11 mouse cellular contexts compared by ENCODE assay signal in genomic region chr11:95012075-95012474, GRCm38 (mm10). TPM values are rescaled to one million over a fixed set of nuclear protein-coding genes. Genes with fewer than 3 reads are reported as not detected.
DNase-seq lines count a peak whose midpoint lies in the region; ATAC-seq lines count a peak whose summit lies in the region.
"Had no signal": no experiment of that assay in that cellular context is flagged by ENCODE, and none has a peak within 500 bp of the region (broad histone marks: within the 10 kb centered on the region; RNA-seq: fewer than 3 reads in every experiment).

No protein-coding gene starts in this region.

- ATAC-seq in hindbrain, embryonic 15.5 days (ENCODE audit: low FRiP score, low read depth) = no peak
- ATAC-seq: inflammation-experienced regulatory T-cells, adult 6 months had no signal

- 44% methylated on average over 3 of the region's 3 CpGs for WGBS in hindbrain, embryonic 15.5 days
- WGBS in midbrain, embryonic 10.5 days = 67% methylated on average over 3 of the region's 3 CpGs

- no peaks in the 10 kb centered on the region for H3K27me3 ChIP-seq in hindbrain, embryonic 15.5 days
- H3K27me3 ChIP-seq in midbrain, embryonic 10.5 days (ENCODE audit: low read depth, poor library complexity, severe bottlenecking) = no peaks in the 10 kb centered on the region

- peak overlapping the region; percentile 76 for H3K4me3 ChIP-seq in hindbrain, embryonic 15.5 days
- peak overlapping the region; percentile 93 for H3K4me3 ChIP-seq in midbrain, embryonic 10.5 days

- H3K4me2 ChIP-seq in hindbrain, embryonic 15.5 days = peak overlapping the region; percentile 92

- intact Hi-C loops in heart, postnatal 14 days (cut with DNase I) = no loop called here

- H3K4me1 ChIP-seq in hindbrain, embryonic 15.5 days (replicated peaks) = peaks cover 65% of the 10 kb centered on the region
- H3K4me1 ChIP-seq in midbrain, embryonic 10.5 days = peaks cover 63% of the 10 kb centered on the region

- H3K36me3 ChIP-seq in hindbrain, embryonic 15.5 days = peaks cover 20% of the 10 kb centered on the region; the same call in 1 of the 2 replicates
- H3K36me3 ChIP-seq in midbrain, embryonic 10.5 days = peaks cover 44% of the 10 kb centered on the region

- peak overlapping the region; percentile 95 for H3K27ac ChIP-seq in hindbrain, embryonic 15.5 days (replicated peaks)
- H3K27ac ChIP-seq in midbrain, embryonic 10.5 days (replicated peaks) = peak overlapping the region; percentile 97

- DNase-seq in spleen, adult 12 weeks (ENCODE audit: low spot score) = peak; percentile 62
- DNase-seq in spleen, adult 18-20 months = no peak
- no peak for DNase-seq in midbrain, embryonic 10.5 days (ENCODE audit: low spot score)
- DNase-seq in embryo, embryonic 10.5 days (ENCODE audit: low spot score) = no peak
- no peak for DNase-seq in T-cell, adult 2 months (ENCODE audit: low spot score)
- no peak for DNase-seq in left cerebral cortex, adult 11 months (ENCODE audit: low spot score)
- DNase-seq in heart, postnatal 14 days = no peak
- DNase-seq: cerebellum, postnatal 36 days had no signal

- H3K9me3 ChIP-seq in hindbrain, embryonic 15.5 days = no peaks in the 10 kb centered on the region
- no peaks in the 10 kb centered on the region for H3K9me3 ChIP-seq in midbrain, embryonic 10.5 days (replicated peaks)

- H3K9ac ChIP-seq in hindbrain, embryonic 15.5 days = peak overlapping the region; percentile 93

RNA-seq across cellular contexts. Expression of gene Samd14, which starts 2.4 kb away (rescaled TPM):
- polyA plus RNA-seq in hindbrain, embryonic 15.5 days (2015; fragmentation: Nextera tagmentation; extraction: Ambion mirVana) = 146 and 176 TPM in 2 replicates
- polyA plus RNA-seq in midbrain, embryonic 10.5 days (2016; fragmentation: Nextera tagmentation; extraction: Ambion mirVana) = 40.8 and 58.6 TPM in 2 replicates
- total RNA-seq in heart, postnatal 14 days (2021) = 1 to 10 TPM; 2.2 TPM

RNA-seq across cellular contexts. Expression of gene Ppp1r9b, which starts 21.2 kb away (rescaled TPM):
- 20.7 and 21.4 TPM in 2 replicates for polyA plus RNA-seq in hindbrain, embryonic 15.5 days (2015; fragmentation: Nextera tagmentation; extraction: Ambion mirVana)
- 8.6 and 9.0 TPM in 2 replicates for polyA plus RNA-seq in midbrain, embryonic 10.5 days (2016; fragmentation: Nextera tagmentation; extraction: Ambion mirVana)
- total RNA-seq in heart, postnatal 14 days (2021) = 10 to 100 TPM; 50.5 to 52.1 TPM

RNA-seq across cellular contexts. Expression of gene Pdk2, which starts 29.1 kb away (rescaled TPM):
- polyA plus RNA-seq in hindbrain, embryonic 15.5 days (2015; fragmentation: Nextera tagmentation; extraction: Ambion mirVana) = 26.2 and 33.4 TPM in 2 replicates
- 9.7 and 15.3 TPM in 2 replicates for polyA plus RNA-seq in midbrain, embryonic 10.5 days (2016; fragmentation: Nextera tagmentation; extraction: Ambion mirVana)
- total RNA-seq in heart, postnatal 14 days (2021) = 100 to 1,000 TPM; 297 to 326 TPM

RNA-seq across cellular contexts. Expression of gene Sgca, which starts 35.9 kb away (rescaled TPM):
- 0.19 TPM in 1 of 2 replicates, not detected in the other for polyA plus RNA-seq in hindbrain, embryonic 15.5 days (2015; fragmentation: Nextera tagmentation; extraction: Ambion mirVana)
- polyA plus RNA-seq in midbrain, embryonic 10.5 days (2016; fragmentation: Nextera tagmentation; extraction: Ambion mirVana) = 0.20 TPM in 1 of 2 replicates, not detected in the other
- total RNA-seq in heart, postnatal 14 days (2021) = 100 to 1,000 TPM; 135 to 139 TPM
- total RNA-seq: ES-E14 had no signal
- polyA plus RNA-seq: inflammation-experienced regulatory T-cells, adult 6 months had no signal

RNA-seq across cellular contexts. Expression of gene Hils1, which starts 44.7 kb away (rescaled TPM):
- polyA plus RNA-seq in hindbrain, embryonic 15.5 days (2015; fragmentation: Nextera tagmentation; extraction: Ambion mirVana) = not detected in 2 replicates
- polyA plus RNA-seq in midbrain, embryonic 10.5 days (2016; fragmentation: Nextera tagmentation; extraction: Ambion mirVana) = not detected in 2 replicates
- total RNA-seq in heart, postnatal 14 days (2021) = not detected
- total RNA-seq: ES-E14 had no signal
- polyA plus RNA-seq: inflammation-experienced regulatory T-cells, adult 6 months had no signal
